Mouse (Mus musculus): ENCODE results near the gene Atp5s. TPM values are rescaled to one million over a fixed set of nuclear protein-coding genes. Genes with fewer than 3 reads are reported as not detected.

The Atp5s gene
- polyA plus RNA-seq, 1 experiment = 14.2 TPM

DNA sequence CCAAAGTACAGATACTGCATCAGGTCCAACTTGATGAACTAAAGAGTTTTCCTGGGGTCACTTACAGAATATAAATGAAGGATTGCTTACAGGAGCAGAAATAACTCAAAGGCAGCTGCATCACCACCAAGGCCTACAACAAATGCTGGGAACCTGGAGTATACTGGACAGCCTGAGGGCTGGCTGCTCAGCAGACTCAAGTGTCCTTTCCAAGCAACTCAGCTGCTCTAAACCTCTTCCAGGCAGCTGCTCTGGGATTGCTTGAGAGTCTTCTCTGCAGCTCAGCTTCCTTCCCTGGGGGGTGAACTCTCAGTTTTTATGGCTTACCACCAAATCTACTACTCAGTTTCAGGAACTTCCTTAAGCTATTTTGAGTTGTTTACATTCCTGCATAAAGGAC lies 35.7 kb upstream of the Atp5s start:
- TF ChIP-seq CTCF (IDR thresholded peaks at IDR 0.05; ENCODE audit: insufficient read depth, low read length) (no peak), POLR2A (IDR thresholded peaks at IDR 0.05; ENCODE audit: borderline replicate concordance, extremely low read depth, low read depth, low read length) (no peak)
- H3K4me3 ChIP-seq (replicated peaks; ENCODE audit: extremely low read depth, low read depth, low read length) = no peak overlapping the region
- DNase-seq = no peak
- no peaks in the 10 kb centered on the region for H3K4me1 ChIP-seq (ENCODE audit: control insufficient read depth, insufficient read depth, low read length)

DNA sequence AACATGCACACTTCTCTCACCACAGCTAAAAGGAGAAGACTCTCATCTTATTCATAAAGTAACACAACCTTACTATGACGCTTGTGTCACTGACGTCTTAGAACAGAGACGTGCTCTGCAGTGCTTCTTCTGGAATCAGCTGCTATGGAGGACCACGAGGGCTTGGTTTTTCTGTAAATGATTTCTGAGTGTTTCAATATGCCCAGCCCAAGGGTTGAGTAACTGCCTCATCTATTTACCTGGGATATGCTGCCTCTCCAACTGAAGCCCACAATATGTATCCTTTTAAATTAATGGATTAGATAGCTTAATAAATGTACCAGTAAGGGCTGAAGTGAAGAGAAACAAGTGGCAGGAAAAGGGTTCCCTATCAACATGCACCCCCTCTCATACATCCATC lies 34.0 kb upstream of the Atp5s start:
- TF ChIP-seq CTCF (IDR thresholded peaks at IDR 0.05; ENCODE audit: insufficient read depth, low read length) (no peak), POLR2A (IDR thresholded peaks at IDR 0.05; ENCODE audit: borderline replicate concordance, extremely low read depth, low read depth, low read length) (no peak)
- WGBS = 82% methylated on average over 4 of the region's 4 CpGs
- no peak for DNase-seq
- H3K4me1 ChIP-seq (ENCODE audit: control insufficient read depth, insufficient read depth, low read length) = no peaks in the 10 kb centered on the region
- H3K4me3 ChIP-seq (replicated peaks; ENCODE audit: extremely low read depth, low read depth, low read length) = no peak overlapping the region

DNA sequence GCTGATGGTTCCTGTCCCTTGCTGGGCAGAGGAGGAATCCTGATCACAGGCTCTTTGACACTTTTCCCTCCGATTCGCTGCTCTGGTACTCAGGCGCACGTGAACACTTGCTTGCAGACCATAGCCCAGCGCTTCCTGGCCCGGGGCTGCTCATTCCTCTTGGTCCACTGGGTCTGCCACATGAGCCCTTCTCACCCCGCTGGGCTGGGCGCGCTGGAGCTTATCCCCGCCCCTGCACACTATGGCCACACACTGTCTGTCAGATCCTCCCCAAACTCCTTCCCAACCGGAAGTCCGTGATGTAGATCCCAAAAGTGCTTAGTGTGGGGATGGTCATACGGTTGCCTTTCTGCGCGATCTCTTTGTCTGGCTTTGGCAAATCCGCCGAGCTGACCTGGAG lies 31.3 kb upstream of the Atp5s start:
- TF ChIP-seq POLR2A (IDR thresholded peaks at IDR 0.05; ENCODE audit: borderline replicate concordance, extremely low read depth, low read depth, low read length) = no peak
- no peak for TF ChIP-seq CTCF (IDR thresholded peaks at IDR 0.05; ENCODE audit: insufficient read depth, low read length)
- Histone ChIP-seq H3K4me1 (ENCODE audit: control insufficient read depth, insufficient read depth, low read length) (no peaks in the 10 kb centered on the region), H3K4me3 (replicated peaks; ENCODE audit: extremely low read depth, low read depth, low read length) (no peak overlapping the region)
- no peak for DNase-seq
- WGBS = 91% methylated on average over 17 of the region's 17 CpGs

DNA sequence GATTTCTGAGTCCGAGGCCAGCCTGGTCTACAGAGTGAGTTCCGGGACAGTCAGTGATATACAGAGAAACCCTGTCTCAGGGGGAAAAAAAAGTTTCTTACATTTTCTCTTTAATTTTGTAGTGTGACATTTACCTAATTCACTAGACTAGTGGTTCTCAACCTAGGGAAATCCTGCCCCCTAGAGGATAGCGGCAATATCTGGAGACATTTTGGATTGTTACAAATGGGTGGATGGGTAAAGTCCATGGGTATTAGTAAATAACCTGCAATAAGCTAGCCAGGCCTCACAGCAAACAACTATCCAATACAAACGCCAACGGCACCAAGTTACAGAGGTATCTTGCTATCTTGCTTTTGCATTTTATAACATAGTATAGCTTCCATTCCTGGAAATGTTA lies 28.0 kb upstream of the Atp5s start:
- TF ChIP-seq POLR2A (IDR thresholded peaks at IDR 0.05; ENCODE audit: borderline replicate concordance, extremely low read depth, low read depth, low read length) = no peak
- TF ChIP-seq CTCF (IDR thresholded peaks at IDR 0.05; ENCODE audit: insufficient read depth, low read length) = peak; percentile 18; the same call in 1 of the 2 replicates
- DNase-seq = no peak
- Histone ChIP-seq H3K4me3 (replicated peaks; ENCODE audit: extremely low read depth, low read depth, low read length) (no peak overlapping the region), H3K4me1 (ENCODE audit: control insufficient read depth, insufficient read depth, low read length) (no peaks in the 10 kb centered on the region)
- WGBS = 70% methylated on average over 5 of the region's 5 CpGs

- TF ChIP-seq POLR2A (IDR thresholded peaks at IDR 0.05; ENCODE audit: borderline replicate concordance, extremely low read depth, low read depth, low read length) (no peak), CTCF (IDR thresholded peaks at IDR 0.05; ENCODE audit: insufficient read depth, low read length) (no peak)
- no peak for DNase-seq
- H3K4me3 ChIP-seq (replicated peaks; ENCODE audit: extremely low read depth, low read depth, low read length) = no peak overlapping the region
- 87% methylated on average over 6 of the region's 6 CpGs for WGBS
- H3K4me1 ChIP-seq (ENCODE audit: control insufficient read depth, insufficient read depth, low read length) = no peaks in the 10 kb centered on the region
These were observed 26.4 kb upstream of the Atp5s start for GRCm38 (mm10) chr12:69698352-69698751.

DNA sequence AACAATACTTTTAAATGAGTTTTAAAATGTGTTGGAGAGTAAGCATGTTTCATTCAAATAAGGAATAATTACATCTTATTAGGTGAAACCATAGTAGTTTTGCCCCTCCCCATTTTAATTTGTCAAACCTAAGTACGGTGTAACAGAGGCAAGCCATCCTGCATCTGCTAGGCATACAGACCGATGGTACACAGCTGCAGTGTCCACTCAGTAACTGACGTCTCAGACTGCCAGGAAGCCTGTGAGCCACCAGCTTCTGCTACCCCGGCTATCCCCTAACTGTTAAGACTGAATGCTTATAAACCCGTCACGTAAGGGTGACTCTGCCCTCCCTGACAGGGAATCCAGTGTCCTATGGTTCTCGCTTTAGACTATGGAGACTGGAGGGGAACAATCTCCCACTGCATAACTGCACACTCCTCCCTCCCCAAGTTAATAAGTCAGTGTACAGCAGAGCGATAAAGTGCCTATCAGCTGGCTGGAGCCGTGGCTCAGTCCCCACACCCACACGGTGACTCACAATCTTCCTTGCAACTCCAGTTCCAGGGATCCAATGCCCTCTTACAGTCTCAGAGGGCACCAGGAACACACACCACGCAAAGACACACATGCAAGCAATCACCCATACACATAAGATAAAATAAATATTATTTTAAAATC lies 19.8 kb upstream of the Atp5s start:
- DNase-seq = no peak
- no peak overlapping the region for H3K4me3 ChIP-seq (replicated peaks; ENCODE audit: extremely low read depth, low read depth, low read length)
- WGBS = 80% methylated on average over 11 of the region's 11 CpGs
- H3K4me1 ChIP-seq (ENCODE audit: control insufficient read depth, insufficient read depth, low read length) = no peaks in the 10 kb centered on the region
- TF ChIP-seq POLR2A (IDR thresholded peaks at IDR 0.05; ENCODE audit: borderline replicate concordance, extremely low read depth, low read depth, low read length) (no peak), CTCF (IDR thresholded peaks at IDR 0.05; ENCODE audit: insufficient read depth, low read length) (no peak)

GRCm38 (mm10) chr12:69713628-69714027 lies 11.1 kb upstream of the Atp5s start:
- no peak for DNase-seq
- Histone ChIP-seq H3K4me1 (ENCODE audit: control insufficient read depth, insufficient read depth, low read length) (no peaks in the 10 kb centered on the region), H3K4me3 (replicated peaks; ENCODE audit: extremely low read depth, low read depth, low read length) (no peak overlapping the region)
- no peak for TF ChIP-seq POLR2A (IDR thresholded peaks at IDR 0.05; ENCODE audit: borderline replicate concordance, extremely low read depth, low read depth, low read length)
- TF ChIP-seq CTCF (IDR thresholded peaks at IDR 0.05; ENCODE audit: insufficient read depth, low read length) = no peak

GRCm38 (mm10) chr12:69722857-69723256 lies 1.9 kb upstream of the Atp5s start:
- H3K4me1 ChIP-seq (ENCODE audit: control insufficient read depth, insufficient read depth, low read length) = peaks cover 4% of the 10 kb centered on the region
- TF ChIP-seq CTCF (IDR thresholded peaks at IDR 0.05; ENCODE audit: insufficient read depth, low read length) (no peak), POLR2A (IDR thresholded peaks at IDR 0.05; ENCODE audit: borderline replicate concordance, extremely low read depth, low read depth, low read length) (no peak)
- no peak for DNase-seq
- H3K4me3 ChIP-seq (replicated peaks; ENCODE audit: extremely low read depth, low read depth, low read length) = no peak overlapping the region
- WGBS = 94% methylated on average over 3 of the region's 3 CpGs

- TF ChIP-seq POLR2A (IDR thresholded peaks at IDR 0.05; ENCODE audit: borderline replicate concordance, extremely low read depth, low read depth, low read length) = no peak
- no peak for TF ChIP-seq CTCF (IDR thresholded peaks at IDR 0.05; ENCODE audit: insufficient read depth, low read length)
- H3K4me1 ChIP-seq (ENCODE audit: control insufficient read depth, insufficient read depth, low read length) = peaks cover 4% of the 10 kb centered on the region
- no peak overlapping the region for H3K4me3 ChIP-seq (replicated peaks; ENCODE audit: extremely low read depth, low read depth, low read length)
- WGBS = 52% methylated on average over 2 of the region's 2 CpGs
- DNase-seq = no peak
These were observed 1.4 kb upstream of the Atp5s start for GRCm38 (mm10) chr12:69723376-69723775.

GRCm38 (mm10) chr12:69724018-69724710 lies 586 bp upstream of the Atp5s start:
- Histone ChIP-seq H3K4me3 (replicated peaks; ENCODE audit: extremely low read depth, low read depth, low read length) (peak overlapping the region; percentile 49), H3K4me1 (ENCODE audit: control insufficient read depth, insufficient read depth, low read length) (peaks cover 4% of the 10 kb centered on the region)
- WGBS = 2% methylated on average over 24 of the region's 24 CpGs
- DNase-seq = no peak
- no peak for TF ChIP-seq CTCF (IDR thresholded peaks at IDR 0.05; ENCODE audit: insufficient read depth, low read length)
- TF ChIP-seq POLR2A (IDR thresholded peaks at IDR 0.05; ENCODE audit: borderline replicate concordance, extremely low read depth, low read depth, low read length) = no peak

Data from lung, adult 2 months (tissue).